Mouse (Mus musculus) right cerebral cortex, postnatal 25 days (tissue): ENCODE measurements around the gene Neurl2.
"Not testable (repeated sequence)": the region's sequence is repeated elsewhere in the genome, so short reads cannot be mapped to it uniquely, and the experiment has no call there.

ENCODE experiments used
- DNase-seq: peaks from one replicate; pipeline ENCODE4 v3.0.0; 2022

The Neurl2 gene

GRCm38 (mm10) chr2:164833314-164833959, at the start of gene Neurl2:
TSS of gene Neurl2 (minus strand) at chr2:164833456.
- DNase-seq, result peak; percentile 90

GRCm38 (mm10) chr2:164882619-164883018, 49.4 kb upstream of the Neurl2 start:
- no peak for DNase-seq

- DNase-seq, result peak; percentile 92
Measured at GRCm38 (mm10) chr2:164879568-164880277, 46.5 kb upstream of the Neurl2 start.

- DNase-seq, result peak; percentile 87
Measured at GRCm38 (mm10) chr2:164879228-164879567, 45.9 kb upstream of the Neurl2 start, which contains the start of gene Pcif1. TSS of gene Pcif1 (plus strand) at chr2:164879304.

GRCm38 (mm10) chr2:164878509-164879227, 45.4 kb upstream of the Neurl2 start:
- DNase-seq, result no peak

GRCm38 (mm10) chr2:164877376-164878215, 44.3 kb upstream of the Neurl2 start:
- not testable (repeated sequence) for DNase-seq

- DNase-seq, result not testable (repeated sequence)
Measured at GRCm38 (mm10) chr2:164875648-164876047, 42.4 kb upstream of the Neurl2 start.

GRCm38 (mm10) chr2:164874239-164874769, 41.0 kb upstream of the Neurl2 start:
- no peak for DNase-seq

GRCm38 (mm10) chr2:164873621-164874020, 40.4 kb upstream of the Neurl2 start:
- DNase-seq, result no peak

- no peak for DNase-seq
Measured at GRCm38 (mm10) chr2:164871602-164872303, 38.5 kb upstream of the Neurl2 start.

GRCm38 (mm10) chr2:164868491-164868890, 35.2 kb upstream of the Neurl2 start:
- no peak for DNase-seq

- DNase-seq, result no peak
Measured at GRCm38 (mm10) chr2:164867566-164867965, 34.3 kb upstream of the Neurl2 start.

- no peak for DNase-seq
Measured at GRCm38 (mm10) chr2:164866741-164867551, 33.7 kb upstream of the Neurl2 start.

- DNase-seq, result no peak
Measured at GRCm38 (mm10) chr2:164864593-164864992, 31.3 kb upstream of the Neurl2 start.

GRCm38 (mm10) chr2:164863411-164863810, 30.2 kb upstream of the Neurl2 start:
- not testable (repeated sequence) for DNase-seq

GRCm38 (mm10) chr2:164862179-164862861, 29.1 kb upstream of the Neurl2 start:
- DNase-seq, result no peak

- no peak for DNase-seq
Measured at GRCm38 (mm10) chr2:164861094-164861493, 27.8 kb upstream of the Neurl2 start.

GRCm38 (mm10) chr2:164859640-164860432, 26.6 kb upstream of the Neurl2 start:
- no peak for DNase-seq

GRCm38 (mm10) chr2:164859155-164859554, 25.9 kb upstream of the Neurl2 start:
- no peak for DNase-seq
